Mouse (Mus musculus) lung, postnatal 36 days (tissue): ENCODE data around the gene Slc37a4.
"Not testable (repeated sequence)": the region's sequence is repeated elsewhere in the genome, so short reads cannot be mapped to it uniquely, and the experiment has no call there.

Experiments used
- DNase-seq: peaks from one replicate; pipeline ENCODE4 v3.0.0; 2022; ENCODE audit warnings: mixed read lengths

Gene Slc37a4

DNA sequence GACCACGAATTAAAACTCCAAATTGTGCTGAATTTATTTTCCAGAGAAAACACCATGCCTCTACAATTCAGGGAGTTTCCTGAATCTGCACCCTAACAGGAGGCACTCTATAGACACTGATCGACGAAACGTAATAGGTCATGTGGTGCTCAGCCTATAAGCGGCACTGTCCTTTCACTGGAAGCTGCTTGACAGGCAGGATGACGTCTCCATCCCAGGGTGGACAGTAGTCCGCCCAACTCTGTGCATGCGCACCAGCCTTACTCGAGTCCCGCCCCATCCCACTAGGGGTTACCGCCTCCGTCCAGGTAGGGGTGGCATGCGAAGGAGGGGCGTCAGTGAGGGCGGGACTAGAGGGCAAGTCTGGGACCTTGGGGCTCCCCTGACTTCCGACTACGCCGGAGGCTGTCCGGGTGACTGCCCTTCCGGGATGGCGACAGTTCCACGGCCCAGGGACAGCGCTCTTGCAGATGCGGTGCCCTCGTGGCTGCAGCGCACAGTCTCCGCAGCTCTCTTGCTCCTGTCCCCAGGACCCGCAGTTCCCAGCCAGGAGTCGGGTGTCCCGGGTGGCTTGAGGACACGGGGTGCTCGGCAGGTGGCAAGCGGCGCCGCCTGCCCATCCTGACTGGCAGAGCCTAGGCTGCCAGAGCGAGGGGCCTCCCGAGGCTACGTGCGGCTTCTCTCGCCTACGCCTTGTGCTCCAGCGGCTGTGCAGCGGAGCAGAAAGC, at the start of gene Slc37a4:
Gene Slc37a4, plus strand, starts transcription at position 169 of the 728 bp plus-strand sequence.
- DNase-seq, result peak; percentile 99

DNA sequence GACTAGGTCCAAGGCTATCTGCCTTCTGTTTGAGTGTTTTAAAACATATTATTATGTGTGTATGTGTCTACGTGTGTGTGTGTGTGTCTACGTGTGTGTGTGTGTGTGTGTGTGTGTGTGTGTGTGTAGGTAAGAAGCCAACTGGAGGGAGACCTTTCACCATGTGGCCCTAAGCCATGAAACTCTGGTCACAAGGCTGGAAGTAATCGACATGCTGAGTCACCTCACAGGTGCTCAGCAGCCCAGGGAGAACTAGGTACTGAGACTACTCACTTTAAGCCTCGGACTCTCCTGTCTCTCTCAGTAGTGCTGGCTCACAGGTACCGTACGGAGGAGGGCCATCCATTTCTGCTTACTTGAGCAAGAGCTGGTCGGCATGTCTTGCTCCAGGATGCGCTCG, 49.5 kb upstream of the Slc37a4 start:
- DNase-seq, result no peak

DNA sequence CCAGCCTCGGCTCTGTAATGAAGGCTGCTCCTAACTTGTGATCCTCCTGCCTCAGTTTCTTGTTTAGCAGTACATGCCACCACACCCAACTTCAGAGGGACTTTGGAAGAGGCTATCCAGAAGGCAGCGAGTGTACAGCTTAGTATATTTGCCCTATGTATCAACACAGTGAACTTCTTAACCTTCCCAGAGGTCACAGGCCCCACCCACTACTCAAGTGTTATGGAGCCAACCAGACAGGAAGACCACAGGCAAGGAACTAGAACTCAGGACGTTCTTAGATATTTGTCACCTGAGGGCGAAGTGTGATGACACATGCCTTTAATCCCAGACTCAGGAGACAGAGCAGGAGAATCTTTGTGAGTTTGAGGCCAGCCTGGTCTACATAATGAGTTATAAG, 49.0 kb upstream of the Slc37a4 start:
- no peak for DNase-seq

DNA sequence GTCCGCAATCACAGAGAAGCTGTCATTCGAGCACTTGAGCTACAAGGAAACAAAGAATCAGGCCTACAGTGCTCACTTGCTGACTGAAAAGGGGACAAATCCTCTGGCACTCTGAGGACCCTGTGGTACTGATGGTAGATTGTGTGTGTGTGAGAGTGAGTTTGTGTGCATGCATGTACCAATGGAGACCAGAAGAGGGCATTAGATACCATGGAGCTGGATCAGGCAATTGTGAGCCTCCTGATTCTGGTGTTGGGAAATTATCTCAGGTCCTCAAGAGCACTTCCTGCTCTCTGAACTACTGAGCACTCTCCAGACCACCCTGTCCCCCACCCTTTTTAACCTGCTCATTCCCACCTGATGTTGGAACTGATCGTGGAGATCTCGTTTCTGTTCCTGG, 48.1 kb upstream of the Slc37a4 start:
- no peak for DNase-seq

DNA sequence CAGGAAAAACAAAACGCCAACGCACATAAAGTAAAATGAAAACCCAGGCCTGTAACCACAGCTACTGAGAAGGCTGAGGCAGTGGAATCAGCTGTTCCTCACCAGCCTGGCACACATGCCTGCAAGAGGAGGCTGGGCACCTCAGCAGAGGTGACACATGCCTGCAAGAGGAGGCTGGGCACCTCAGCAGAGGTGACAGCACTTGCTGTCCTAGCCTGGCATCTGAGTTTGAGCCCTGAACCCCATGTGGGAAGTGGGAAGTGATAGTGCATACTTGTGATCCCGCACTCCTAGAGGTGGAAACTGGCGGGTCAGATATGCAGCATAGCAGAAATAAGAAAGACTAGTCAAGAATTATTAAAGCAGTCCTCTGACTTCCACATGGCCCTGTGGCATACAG, 45.3 kb upstream of the Slc37a4 start:
- no peak for DNase-seq

DNA sequence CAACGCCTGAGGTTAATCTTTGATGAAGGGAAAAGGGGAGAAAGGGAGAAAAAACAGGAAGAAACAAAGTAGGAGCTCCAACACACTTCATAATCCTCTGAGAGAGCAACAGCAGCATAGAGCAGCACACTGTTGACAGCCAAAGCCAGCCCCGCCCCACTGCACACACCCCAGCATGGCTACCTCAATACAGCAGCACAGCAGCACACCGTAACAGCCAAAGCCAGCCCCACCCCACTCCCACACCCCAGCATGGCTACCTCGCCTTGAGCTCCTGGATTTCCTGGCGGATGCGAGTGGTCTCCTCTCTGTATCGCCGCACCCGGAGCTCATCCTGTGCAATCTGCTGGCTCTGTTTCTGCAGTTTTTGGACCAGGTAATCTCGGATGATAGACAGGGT, 44.3 kb upstream of the Slc37a4 start:
- no peak for DNase-seq

DNA sequence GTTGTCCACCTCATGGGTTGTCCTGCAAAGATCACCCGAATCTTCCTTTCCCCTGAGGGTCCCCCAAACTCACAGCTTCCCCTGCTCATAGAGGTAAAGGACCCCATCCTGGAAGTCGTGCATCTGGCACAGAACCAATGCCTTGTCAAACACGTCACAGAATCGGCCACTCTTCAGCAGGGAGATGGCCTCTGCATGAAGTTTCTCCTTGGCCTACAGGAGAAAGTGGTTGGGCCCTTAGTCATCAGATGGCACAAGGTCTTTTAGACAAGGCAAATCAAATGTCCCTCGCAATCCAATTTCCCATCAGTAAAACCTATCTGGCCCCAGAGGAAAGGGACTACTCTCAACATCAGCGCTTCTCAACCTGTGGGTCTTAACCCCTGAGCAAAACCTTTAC, 43.5 kb upstream of the Slc37a4 start:
- no peak for DNase-seq

DNA sequence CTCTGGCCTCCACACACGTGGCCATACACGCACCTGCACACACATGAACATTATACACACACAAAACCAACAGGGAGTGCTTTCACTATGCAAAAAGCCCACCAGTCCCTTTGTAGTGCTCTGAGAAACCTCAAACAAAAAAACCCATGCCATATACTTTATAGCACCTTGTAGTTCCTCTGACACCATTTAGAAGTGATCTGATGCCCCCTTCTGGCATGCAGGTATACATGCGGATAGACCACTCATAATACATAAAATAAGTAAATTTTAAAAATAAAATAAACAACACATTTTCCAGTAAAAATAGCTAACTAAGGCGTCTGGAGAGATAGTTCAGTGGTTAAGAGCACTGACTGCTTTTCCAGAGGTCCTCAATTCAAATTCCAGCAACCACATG, 39.4 kb upstream of the Slc37a4 start:
- peak; percentile 43 for DNase-seq

DNA sequence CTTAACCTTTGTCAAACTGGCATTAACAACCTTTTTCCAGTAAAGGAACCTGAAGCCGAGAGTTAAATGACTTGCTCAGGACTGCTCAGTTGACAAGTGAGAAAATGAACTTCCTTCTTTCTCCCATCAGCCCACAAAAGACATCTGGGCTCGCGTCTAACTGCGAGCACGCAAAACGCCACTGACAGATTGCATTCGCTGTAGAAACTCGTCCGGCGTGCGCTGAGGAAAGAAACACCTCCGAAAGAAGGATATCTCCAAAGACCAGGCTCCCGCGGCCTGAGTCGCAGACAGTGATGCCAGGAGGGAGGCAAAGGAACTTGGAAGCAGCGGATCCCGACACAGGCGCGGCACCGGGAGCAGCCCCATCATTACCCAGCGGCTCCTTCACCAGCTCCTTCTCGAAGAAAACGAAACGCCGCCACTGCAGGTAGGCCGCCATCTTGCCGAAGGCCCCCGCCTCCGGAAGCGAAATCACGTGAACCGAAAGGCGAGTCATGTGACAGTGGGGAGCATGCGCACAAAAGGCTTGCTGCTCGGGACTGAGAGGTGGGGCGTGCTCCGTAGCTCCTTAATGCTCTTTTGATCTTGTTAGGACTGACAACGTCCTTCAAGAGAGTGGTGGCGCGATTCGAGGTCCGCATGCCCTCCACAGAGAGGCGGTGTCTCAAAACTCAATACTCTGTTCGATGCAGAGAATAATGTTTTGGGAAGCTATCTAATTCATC, 35.3 kb upstream of the Slc37a4 start, which contains the start of gene Vps11:
Gene Vps11, minus strand, starts transcription at position 481 of the 728 bp plus-strand sequence.
- peak; percentile 96 for DNase-seq

DNA sequence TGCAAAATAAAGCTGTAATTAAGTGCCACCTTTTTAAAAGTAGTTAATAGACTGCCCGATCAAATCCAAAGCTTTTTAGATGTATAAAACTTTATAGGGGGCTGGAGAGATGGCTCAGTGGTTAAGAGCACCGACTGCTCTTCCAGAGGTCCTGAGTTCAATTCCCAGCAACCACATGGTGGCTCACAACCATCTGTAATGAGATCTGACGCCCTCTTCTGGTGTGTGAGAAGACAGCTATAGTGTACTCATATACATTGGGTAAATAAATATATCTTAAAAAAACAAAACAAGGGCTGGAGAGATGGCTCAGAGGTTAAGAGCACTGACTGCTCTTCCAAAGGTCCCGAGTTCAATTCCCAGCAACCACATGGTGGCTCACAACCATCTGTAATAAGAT, 34.7 kb upstream of the Slc37a4 start:
- not testable (repeated sequence) for DNase-seq

DNA sequence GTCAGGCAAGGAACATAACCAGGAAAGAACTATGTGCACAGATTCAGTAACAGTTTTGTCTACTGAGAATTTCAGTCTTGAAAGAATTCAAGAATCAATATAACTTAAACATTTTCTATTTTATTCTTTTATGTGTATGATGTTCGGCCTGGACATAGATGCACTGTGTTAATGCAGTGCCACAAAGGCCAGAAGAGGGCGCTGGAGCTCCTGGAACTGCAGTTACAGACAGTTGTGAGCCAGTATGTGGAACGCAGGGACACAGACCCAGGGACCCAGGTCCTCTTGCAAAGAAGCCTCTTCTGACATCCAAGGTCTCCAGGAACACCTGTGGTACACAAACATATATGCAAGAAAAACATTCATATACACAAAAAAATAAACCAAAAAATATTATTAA, 32.2 kb upstream of the Slc37a4 start:
- DNase-seq, result peak; percentile 40

DNA sequence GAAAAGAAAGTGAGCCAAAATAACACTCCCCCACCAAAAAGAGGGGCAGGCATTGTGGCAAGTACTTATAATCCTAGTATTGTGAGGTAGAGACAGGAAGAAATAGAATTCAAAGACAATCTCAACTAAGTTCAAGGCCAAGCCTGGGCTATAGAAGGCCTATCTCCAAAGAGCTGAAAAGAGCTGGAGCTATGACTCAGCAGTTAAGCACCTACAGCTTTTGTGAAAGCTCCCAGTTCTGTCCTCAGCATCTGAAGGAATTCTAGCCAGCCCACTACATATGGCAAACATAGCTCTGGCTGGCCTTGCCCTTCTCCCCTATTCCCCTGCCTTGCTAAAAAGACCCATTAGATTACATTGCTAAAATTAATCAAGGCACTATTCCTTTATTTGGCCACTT, 23.3 kb upstream of the Slc37a4 start:
- no peak for DNase-seq

DNA sequence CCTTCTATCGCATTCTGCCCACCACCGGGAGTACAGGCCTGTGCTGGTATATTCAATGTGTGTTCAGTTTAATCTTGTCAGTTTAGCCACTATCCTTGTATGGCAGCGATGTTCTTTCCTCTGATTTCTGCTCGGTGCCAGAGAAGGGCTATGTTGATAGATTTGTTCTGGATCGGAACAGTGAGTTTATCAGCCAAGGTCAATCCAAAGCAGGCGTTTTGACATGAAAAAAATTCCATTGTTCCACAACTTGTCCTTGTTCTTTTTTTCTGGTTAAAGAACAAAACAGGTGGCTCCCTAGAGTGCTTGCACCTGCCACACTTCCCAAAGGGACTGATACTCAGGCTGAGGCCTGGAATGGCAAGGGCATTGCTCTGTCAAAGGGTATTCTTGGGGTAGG, 20.5 kb upstream of the Slc37a4 start:
- DNase-seq, result no peak

DNA sequence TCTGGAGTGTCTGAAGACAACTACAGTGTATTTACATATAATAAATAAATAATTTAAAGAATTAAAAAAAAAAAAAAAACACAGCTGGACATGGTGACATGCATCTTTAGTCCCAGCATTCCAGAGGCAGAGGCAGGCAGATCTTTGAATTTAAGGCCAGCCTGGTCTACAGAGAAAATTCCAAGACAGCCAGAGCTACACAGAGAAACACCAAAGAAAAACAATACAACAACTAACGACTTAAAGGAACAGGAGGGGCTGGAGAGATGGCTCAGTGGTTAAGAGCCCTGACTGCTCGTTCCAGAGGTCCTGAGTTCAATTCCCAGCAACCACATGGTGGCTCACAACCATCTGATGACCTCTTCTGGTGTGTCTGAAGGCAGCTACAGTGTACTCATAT, 19.3 kb upstream of the Slc37a4 start:
- DNase-seq, result not testable (repeated sequence)

DNA sequence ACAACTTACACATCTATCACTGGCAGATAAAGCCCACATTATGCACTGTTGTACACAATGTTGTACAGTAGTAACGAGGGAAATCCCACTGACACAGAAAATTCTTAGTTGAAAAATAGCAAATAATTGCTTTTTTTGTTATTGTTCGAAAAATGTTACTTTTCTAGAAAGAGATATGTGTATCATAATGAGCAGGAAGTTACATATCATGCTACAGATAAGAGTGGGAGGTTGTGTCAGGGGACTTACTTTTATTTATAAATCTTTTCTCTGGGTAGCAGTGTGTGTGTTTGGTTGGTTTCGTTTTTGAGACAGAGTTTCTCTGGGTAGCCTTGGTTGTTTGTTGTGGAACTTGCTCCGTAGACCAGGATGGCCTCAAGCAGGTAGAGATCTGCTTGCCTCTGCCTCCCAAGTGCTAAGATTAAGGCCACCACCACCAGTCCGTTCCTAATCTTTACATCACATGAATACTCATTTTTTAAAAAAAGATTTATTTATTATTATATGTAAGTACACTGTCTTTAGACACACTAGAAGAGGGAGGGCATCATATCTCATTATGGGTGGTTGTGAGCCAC, 18.4 kb upstream of the Slc37a4 start:
- no peak for DNase-seq

DNA sequence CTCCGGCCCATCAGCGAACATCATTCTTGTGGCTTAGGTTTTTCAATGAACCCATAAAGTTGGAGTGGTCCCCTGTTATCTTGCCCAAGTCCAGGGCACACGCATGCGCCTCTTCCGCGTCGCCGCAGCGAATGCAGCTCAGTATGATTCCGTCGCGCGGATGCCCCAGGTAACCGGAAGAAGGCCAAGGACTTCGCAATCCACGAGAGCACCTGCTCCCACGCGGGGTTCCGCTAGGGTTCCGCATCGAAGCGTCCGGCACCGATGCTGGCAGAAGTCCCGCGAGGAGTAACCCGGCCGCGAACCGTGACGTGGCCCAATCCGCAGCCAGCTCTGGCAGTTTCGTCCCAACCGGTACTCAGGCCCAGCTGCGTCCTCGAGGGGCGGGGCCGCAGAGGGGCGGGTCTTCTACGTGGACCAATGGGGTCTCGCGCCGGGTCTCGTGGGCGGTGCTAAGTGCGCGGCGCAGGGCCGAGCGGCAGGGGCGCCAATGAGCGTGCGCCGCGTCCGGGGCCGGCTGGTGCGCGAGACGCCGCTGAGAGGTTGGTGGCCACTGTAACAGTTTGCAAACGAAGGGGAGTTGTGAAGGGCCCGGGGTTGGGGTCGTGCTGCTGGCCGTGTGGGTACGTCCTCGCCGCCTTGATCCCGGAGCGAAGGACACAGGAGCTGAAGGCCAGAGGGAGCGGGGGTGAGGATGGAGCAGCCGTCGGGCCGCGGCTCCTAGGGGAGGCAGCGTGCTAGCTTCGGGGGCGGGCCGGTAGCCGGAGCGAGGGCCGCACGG, 17.4 kb upstream of the Slc37a4 start, which contains the start of gene Hyou1:
Gene Hyou1, plus strand, starts transcription at position 437 of the 781 bp plus-strand sequence.
- DNase-seq, result peak; percentile 99

DNA sequence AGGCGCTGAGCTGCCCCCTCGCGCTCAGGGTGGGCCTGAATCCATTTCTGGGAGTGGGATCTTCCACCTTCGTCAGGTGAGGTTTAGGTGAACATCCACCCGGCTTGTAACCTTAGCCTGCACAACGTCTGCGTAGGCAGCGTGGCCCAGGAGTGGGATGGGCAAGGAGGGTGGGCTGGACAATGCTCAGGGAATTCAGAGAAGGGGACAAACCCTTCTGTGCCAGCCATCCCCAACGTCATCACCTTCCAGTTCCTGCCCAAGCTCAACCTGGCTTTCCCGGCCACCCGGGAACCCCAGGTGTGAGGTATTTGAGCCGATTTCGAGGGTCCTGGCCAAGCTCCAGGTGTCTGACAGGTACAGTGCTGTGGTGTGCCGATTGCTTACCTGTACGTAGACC, 16.8 kb upstream of the Slc37a4 start:
- no peak for DNase-seq

DNA sequence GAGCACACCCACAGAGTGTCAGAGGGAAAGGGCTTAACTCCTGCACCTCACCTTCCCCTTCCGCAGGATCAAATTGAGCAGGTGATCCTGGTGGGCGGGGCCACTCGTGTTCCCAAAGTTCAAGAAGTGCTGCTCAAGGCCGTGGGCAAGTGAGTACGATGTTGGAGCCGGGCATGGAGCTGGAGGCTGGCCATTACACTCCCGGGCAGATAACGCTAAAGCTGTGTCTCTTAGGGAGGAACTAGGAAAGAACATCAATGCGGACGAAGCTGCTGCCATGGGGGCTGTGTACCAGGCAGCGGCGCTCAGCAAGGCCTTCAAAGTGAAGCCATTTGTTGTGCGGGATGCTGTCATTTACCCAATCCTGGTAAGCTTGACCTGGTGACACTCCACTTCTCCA, 12.1 kb upstream of the Slc37a4 start:
- DNase-seq, result no peak

DNA sequence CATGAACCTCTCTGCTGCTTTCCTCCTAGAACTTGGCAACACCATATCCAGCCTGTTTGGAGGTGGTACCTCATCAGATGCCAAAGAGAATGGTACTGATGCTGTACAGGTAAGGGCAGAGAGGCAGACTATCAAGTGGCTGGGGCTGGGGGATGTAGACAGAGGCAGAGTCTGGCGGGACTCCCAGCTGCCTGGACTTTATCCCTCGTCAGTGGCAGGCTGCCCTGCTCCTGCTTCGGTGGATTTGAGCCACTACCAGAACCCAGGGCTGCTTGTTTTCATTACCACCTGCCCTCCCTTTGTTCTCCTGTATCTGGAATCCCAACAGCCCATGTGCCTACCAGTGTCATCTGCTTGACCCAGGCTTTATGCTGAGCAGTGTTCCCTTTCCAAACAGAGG, 9.4 kb upstream of the Slc37a4 start:
- DNase-seq, result no peak

DNA sequence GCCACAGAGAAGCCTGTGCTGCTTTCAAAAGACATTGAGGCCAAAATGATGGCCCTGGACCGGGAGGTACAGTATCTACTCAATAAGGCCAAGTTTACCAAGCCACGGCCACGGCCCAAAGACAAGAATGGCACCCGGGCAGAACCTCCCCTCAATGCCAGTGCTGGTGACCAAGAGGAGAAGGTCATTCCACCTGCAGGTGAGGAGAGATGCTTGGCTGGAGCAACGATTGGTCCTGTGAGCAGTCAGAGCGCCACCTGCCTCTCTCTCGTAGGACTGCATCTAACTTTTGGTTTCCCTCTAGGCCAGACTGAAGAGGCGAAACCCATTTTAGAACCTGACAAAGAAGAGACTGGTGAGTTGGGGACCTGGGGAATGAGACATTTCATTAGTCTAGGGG, 7.4 kb upstream of the Slc37a4 start:
- peak; percentile 70 for DNase-seq

DNA sequence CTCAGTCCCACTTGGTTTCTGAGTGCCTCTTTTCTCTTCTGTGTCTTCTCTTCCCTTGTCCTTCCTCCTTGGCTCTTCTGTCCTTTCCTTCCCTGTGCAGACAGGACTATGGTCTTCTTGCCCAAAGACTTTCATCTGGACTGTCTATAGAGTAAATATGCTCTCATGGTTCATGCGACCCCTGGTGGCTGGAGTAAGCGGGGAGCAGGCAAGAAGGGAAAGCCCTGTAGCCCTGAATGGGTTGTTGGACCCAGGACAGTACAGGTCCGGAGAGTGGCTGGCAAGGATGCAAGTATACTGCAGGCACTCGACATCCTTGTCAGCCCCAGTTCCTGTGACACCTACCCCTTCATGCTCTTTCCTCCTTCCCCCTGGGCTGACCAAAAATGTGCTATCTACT, 5.2 kb upstream of the Slc37a4 start:
- peak; percentile 85 for DNase-seq

DNA sequence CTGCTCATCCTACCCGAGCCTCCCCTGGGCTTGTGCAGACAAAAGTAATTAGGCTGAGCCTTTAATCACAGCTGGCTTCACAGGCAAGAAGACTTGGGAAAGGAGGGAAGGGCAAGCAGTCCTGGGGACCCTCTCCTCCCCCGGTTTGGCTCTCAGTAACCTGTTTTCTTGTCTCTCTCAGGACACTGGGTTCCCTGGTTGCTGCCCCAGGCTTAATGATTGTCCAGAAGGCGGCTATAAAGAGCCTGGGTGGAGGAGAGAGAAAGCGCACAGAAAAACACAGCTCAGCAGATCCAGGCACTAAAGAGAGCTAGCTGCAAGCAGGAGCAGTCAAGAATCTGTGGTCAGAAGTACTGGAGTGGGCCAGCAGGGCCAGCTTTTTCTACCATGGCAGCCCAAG, 1.4 kb downstream of the Slc37a4 start:
- DNase-seq, result no peak

DNA sequence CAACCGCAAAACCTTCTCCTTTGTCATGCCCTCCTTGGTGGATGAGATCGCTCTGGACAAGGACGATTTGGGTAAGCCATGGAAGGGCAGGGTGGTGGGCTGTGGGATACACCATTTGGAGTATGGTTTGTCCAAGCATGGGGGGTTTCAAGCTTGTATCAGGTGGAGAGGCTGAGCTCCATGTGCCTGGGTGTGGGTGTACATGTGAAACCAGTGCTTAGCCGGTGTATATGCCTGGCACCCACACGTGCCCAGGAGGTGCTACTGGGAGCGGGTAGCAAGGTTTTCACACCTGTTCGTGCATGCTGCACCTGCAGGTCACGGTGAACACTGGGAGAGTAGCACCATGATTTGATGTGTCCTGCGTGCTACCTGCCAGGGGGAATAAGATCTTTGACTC, 1.9 kb downstream of the Slc37a4 start:
- no peak for DNase-seq
